Mouse (Mus musculus): ENCODE data around the gene Gm42957. TPM values are rescaled to one million over a fixed set of nuclear protein-coding genes. Genes with fewer than 3 reads are reported as not detected.

Gm42957 gene
- total RNA-seq, 2 experiments from 2014 or later = 0.14 to 0.15 TPM

- TF ChIP-seq CTCF (IDR thresholded peaks at IDR 0.05) = no peak
- DNase-seq = no peak
- H3K27ac ChIP-seq = no peak overlapping the region
- intact Hi-C loops (cut with DNase I) = loop anchor here (5.0 kb wide), 1 partner anchor 39 kb away; the partner anchor contains the start of gene Nudt17
- H3K4me3 ChIP-seq = no peak overlapping the region
Measured at GRCm38 (mm10) chr3:96668424-96669067, 33.3 kb downstream of the Gm42957 start.

- H3K27ac ChIP-seq = peak within 1 kb of the TSS; percentile 70
- peak; percentile 88 for DNase-seq
- TF ChIP-seq CTCF (IDR thresholded peaks at IDR 0.05) = peak; percentile 38; the same call in 1 of the 2 replicates
- H3K4me3 ChIP-seq = peak within 1 kb of the TSS; percentile 76
- intact Hi-C loops (cut with DNase I) = loop anchor here (5.0 kb wide), 1 partner anchor 37 kb away; the partner anchor contains the start of gene Nudt17
Measured at GRCm38 (mm10) chr3:96669727-96670468, 34.6 kb downstream of the Gm42957 start, which contains the start of gene Ankrd35. Gene Ankrd35, plus strand, starts transcription at chr3:96670131.

- no peak for DNase-seq
- Histone ChIP-seq H3K4me3 (no peak overlapping the region), H3K27ac (no peak overlapping the region)
- intact Hi-C loops (cut with DNase I) = no loop called here
- no peak for TF ChIP-seq CTCF (IDR thresholded peaks at IDR 0.05)
Measured at GRCm38 (mm10) chr3:96671519-96671918, 36.2 kb downstream of the Gm42957 start.

- no peak for DNase-seq
- H3K4me3 ChIP-seq = no peak overlapping the region
- no peak for TF ChIP-seq CTCF (IDR thresholded peaks at IDR 0.05)
- intact Hi-C loops (cut with DNase I) = no loop called here
- H3K27ac ChIP-seq = no peak overlapping the region
Measured at GRCm38 (mm10) chr3:96673514-96673913, 38.2 kb downstream of the Gm42957 start.

GRCm38 (mm10) chr3:96674442-96674841, 39.2 kb downstream of the Gm42957 start:
- Histone ChIP-seq H3K27ac (no peak overlapping the region), H3K4me3 (no peak overlapping the region)
- TF ChIP-seq CTCF (IDR thresholded peaks at IDR 0.05) = no peak
- no peak for DNase-seq
- intact Hi-C loops (cut with DNase I) = no loop called here

DNA sequence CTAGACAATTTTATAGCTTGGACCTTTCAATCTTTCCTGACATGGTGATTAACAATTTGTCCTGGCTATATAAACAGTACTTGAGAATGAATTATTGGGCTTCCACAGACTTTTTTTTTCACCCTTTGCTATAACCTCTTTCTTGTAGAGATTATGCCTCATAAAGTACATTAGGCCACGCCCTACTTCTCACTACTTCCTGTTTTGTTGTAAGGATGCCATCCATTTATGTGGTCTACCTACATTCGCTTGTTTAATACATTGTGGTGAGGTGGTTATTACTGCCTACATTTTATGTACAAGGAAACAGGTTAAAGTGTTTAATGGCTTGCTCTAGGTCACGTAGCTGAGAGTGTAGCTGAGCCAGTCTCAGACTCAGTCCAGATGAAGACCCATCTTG, 39.9 kb downstream of the Gm42957 start:
- no peak for DNase-seq
- no peak overlapping the region for H3K4me3 ChIP-seq
- intact Hi-C loops (cut with DNase I) = no loop called here
- no peak overlapping the region for H3K27ac ChIP-seq
- TF ChIP-seq CTCF (IDR thresholded peaks at IDR 0.05) = no peak

GRCm38 (mm10) chr3:96675690-96676089, 40.4 kb downstream of the Gm42957 start:
- Histone ChIP-seq H3K27ac (no peak overlapping the region), H3K4me3 (no peak overlapping the region)
- no peak for TF ChIP-seq CTCF (IDR thresholded peaks at IDR 0.05)
- intact Hi-C loops (cut with DNase I) = no loop called here
- DNase-seq = no peak

DNA sequence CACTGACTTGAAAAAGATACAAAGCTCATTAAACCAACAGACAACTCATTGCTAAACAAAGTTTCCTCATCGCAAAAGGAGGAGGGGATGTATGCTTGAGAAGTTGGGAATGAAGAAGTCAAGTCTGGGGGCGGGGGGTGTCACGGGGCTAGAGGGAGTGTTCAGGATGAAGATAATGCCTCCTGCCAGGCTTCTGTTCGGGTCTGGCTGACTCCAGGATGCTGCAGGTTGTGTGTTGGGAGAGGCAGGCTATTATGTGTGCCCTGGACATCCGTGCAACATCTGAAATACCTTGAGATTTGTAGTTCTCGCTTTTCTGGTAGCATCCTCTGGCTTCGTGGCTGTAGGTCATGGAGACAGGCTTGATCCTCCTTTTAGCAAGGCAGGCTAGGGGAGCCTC, 43.2 kb downstream of the Gm42957 start:
- no peak overlapping the region for H3K4me3 ChIP-seq
- DNase-seq = no peak
- no peak overlapping the region for H3K27ac ChIP-seq
- no peak for TF ChIP-seq CTCF (IDR thresholded peaks at IDR 0.05)
- intact Hi-C loops (cut with DNase I) = no loop called here

GRCm38 (mm10) chr3:96679159-96679674, 43.9 kb downstream of the Gm42957 start:
- H3K4me3 ChIP-seq = no peak overlapping the region
- no peak for DNase-seq
- H3K27ac ChIP-seq = no peak overlapping the region
- no peak for TF ChIP-seq CTCF (IDR thresholded peaks at IDR 0.05)
- intact Hi-C loops (cut with DNase I) = no loop called here

DNA sequence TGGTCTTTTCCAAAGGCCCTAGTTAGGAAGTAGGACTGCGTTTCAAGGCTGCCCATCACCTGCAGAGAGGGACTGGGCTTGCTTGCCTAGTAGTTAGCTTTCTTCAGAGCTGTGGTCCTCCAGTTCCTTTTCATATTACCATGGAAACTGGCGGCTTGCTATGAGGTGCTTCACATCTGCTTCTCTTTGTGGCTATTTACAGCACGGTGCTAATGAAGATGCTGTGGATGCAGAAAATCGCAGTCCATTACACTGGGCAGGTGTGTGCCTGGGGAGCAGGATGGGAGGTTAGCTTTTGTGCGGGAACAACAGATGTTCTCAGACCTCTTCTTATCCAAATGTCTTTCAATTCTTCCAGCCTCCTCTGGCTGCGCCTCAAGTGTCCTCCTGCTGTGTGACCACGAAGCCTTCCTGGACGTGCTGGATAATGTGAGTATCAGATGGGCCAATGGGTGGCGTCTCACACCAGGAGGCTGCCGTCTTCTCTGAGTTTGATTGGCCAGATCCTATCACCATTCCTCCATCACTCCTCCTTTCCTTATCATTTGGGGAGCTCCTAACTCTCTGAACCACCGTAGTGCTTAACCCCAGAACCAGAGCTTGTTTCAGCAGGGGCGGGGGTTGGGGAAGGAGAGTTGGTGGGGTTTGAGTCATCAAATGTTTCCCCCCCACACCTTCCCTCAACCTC, 45.1 kb downstream of the Gm42957 start:
- Histone ChIP-seq H3K27ac (no peak overlapping the region), H3K4me3 (no peak overlapping the region)
- no peak for TF ChIP-seq CTCF (IDR thresholded peaks at IDR 0.05)
- intact Hi-C loops (cut with DNase I) = no loop called here
- DNase-seq = no peak

DNA sequence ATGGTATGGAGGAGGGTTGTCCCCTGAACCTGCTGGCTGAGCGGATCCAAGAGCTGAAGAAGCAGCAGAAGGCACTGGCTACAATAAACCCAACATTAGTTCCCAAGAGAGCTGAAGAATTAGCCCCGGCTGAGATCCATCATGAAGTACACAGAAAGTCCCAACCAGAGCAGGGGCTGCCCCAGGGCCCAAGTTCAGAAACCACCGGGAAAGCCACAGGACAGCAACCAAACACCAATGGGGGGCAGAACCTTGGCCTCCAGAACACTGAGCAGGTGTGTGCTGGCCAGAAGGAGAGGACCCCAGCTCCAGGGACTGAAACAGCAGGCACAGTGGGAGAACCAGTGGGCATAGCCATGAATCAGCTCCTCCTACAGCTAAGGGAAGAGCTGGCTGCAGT, 48.2 kb downstream of the Gm42957 start:
- intact Hi-C loops (cut with DNase I) = no loop called here
- no peak for TF ChIP-seq CTCF (IDR thresholded peaks at IDR 0.05)
- H3K4me3 ChIP-seq = no peak overlapping the region
- H3K27ac ChIP-seq = no peak overlapping the region
- DNase-seq = no peak

- peak overlapping the region; percentile 60 for H3K4me3 ChIP-seq
- intact Hi-C loops (cut with DNase I) = no loop called here
- DNase-seq = no peak
- TF ChIP-seq CTCF (IDR thresholded peaks at IDR 0.05) = no peak
- no peak overlapping the region for H3K27ac ChIP-seq
Measured at GRCm38 (mm10) chr3:96684151-96684821, 49.0 kb downstream of the Gm42957 start.
